Mouse (Mus musculus): ENCODE data around the gene Lrmp.

Gene Lrmp

GRCm38 (mm10) chr6:145136831-145137230 is 21.4 kb downstream of the Lrmp start:
- no peak for DNase-seq (ENCODE audit: low read depth, low spot score)

GRCm38 (mm10) chr6:145139236-145139635 is 23.8 kb downstream of the Lrmp start:
- DNase-seq (ENCODE audit: low read depth, low spot score), result no peak

- no peak for DNase-seq (ENCODE audit: low read depth, low spot score)
Measured at GRCm38 (mm10) chr6:145139776-145140475, 24.5 kb downstream of the Lrmp start.

- DNase-seq (ENCODE audit: low read depth, low spot score), result no peak
Measured at GRCm38 (mm10) chr6:145140706-145141105, 25.3 kb downstream of the Lrmp start.

GRCm38 (mm10) chr6:145141827-145142226 is 26.4 kb downstream of the Lrmp start:
- DNase-seq (ENCODE audit: low read depth, low spot score), result peak; percentile 79

GRCm38 (mm10) chr6:145145173-145145572 is 29.7 kb downstream of the Lrmp start:
- DNase-seq (ENCODE audit: low read depth, low spot score), result no peak

- no peak for DNase-seq (ENCODE audit: low read depth, low spot score)
Measured at GRCm38 (mm10) chr6:145147716-145148115, 32.3 kb downstream of the Lrmp start.

- peak; percentile 44 for DNase-seq (ENCODE audit: low read depth, low spot score)
Measured at GRCm38 (mm10) chr6:145149054-145149453, 33.6 kb downstream of the Lrmp start.

GRCm38 (mm10) chr6:145158619-145159018 is 43.2 kb downstream of the Lrmp start:
- DNase-seq (ENCODE audit: low read depth, low spot score), result peak; percentile 71

- no peak for DNase-seq (ENCODE audit: low read depth, low spot score)
Measured at GRCm38 (mm10) chr6:145160581-145160980, 45.1 kb downstream of the Lrmp start.

- DNase-seq (ENCODE audit: low read depth, low spot score), result no peak
Measured at GRCm38 (mm10) chr6:145171892-145172606, 56.6 kb downstream of the Lrmp start.

- no peak for DNase-seq (ENCODE audit: low read depth, low spot score)
Measured at GRCm38 (mm10) chr6:145173781-145174191, 58.3 kb downstream of the Lrmp start.

GRCm38 (mm10) chr6:145175571-145175981 is 60.1 kb downstream of the Lrmp start:
- no peak for DNase-seq (ENCODE audit: low read depth, low spot score)

GRCm38 (mm10) chr6:145176474-145176873 is 61.0 kb downstream of the Lrmp start:
- no peak for DNase-seq (ENCODE audit: low read depth, low spot score)

- peak; percentile 79 for DNase-seq (ENCODE audit: low read depth, low spot score)
Measured at GRCm38 (mm10) chr6:145179665-145180064, 64.2 kb downstream of the Lrmp start.

GRCm38 (mm10) chr6:145182044-145182443 is 66.6 kb downstream of the Lrmp start:
- no peak for DNase-seq (ENCODE audit: low read depth, low spot score)

GRCm38 (mm10) chr6:145186096-145186495 is 70.6 kb downstream of the Lrmp start:
- no peak for DNase-seq (ENCODE audit: low read depth, low spot score)

GRCm38 (mm10) chr6:145187093-145188088 is 71.9 kb downstream of the Lrmp start:
- DNase-seq (ENCODE audit: low read depth, low spot score), result peak; percentile 88

GRCm38 (mm10) chr6:145193038-145193437 is 77.6 kb downstream of the Lrmp start:
- DNase-seq (ENCODE audit: low read depth, low spot score), result no peak

GRCm38 (mm10) chr6:145193446-145193845 is 78.0 kb downstream of the Lrmp start:
- DNase-seq (ENCODE audit: low read depth, low spot score), result peak; percentile 85

- no peak for DNase-seq (ENCODE audit: low read depth, low spot score)
Measured at GRCm38 (mm10) chr6:145197949-145198686, 82.7 kb downstream of the Lrmp start.

Measured in CD4-positive, CD25-positive, alpha-beta regulatory T cell, adult 2 months (primary cell).